Mouse (Mus musculus) spleen, adult 12 weeks (tissue): ENCODE results near the gene Slc26a10.
A peak's percentile ranks its signal among the peaks of the same experiment; 100 is the strongest.

ENCODE experiments used
- DNase-seq: peaks from one replicate; pipeline ENCODE4 v3.0.0; 2022; ENCODE audit warnings: low spot score

Slc26a10 gene

GRCm38 (mm10) chr10:127182624-127183023 is 2.2 kb upstream of the Slc26a10 start:
- no peak for DNase-seq

GRCm38 (mm10) chr10:127181566-127181965 is 1.1 kb upstream of the Slc26a10 start:
- no peak for DNase-seq

- no peak for DNase-seq
Observed at GRCm38 (mm10) chr10:127180695-127181047, 226 bp upstream of the Slc26a10 start.

- DNase-seq: no peak
Observed at GRCm38 (mm10) chr10:127178286-127179027, 2.0 kb downstream of the Slc26a10 start.

- peak; percentile 66 for DNase-seq
Observed at GRCm38 (mm10) chr10:127177719-127178118, 2.7 kb downstream of the Slc26a10 start.

GRCm38 (mm10) chr10:127177235-127177634 is 3.2 kb downstream of the Slc26a10 start:
- DNase-seq: no peak

GRCm38 (mm10) chr10:127176756-127177155 is 3.7 kb downstream of the Slc26a10 start:
- DNase-seq: no peak

GRCm38 (mm10) chr10:127176228-127176627 is 4.2 kb downstream of the Slc26a10 start:
- DNase-seq: no peak

- DNase-seq: no peak
Observed at GRCm38 (mm10) chr10:127174170-127174569, 6.3 kb downstream of the Slc26a10 start.

- DNase-seq: no peak
Observed at GRCm38 (mm10) chr10:127173148-127174065, 7.0 kb downstream of the Slc26a10 start.

GRCm38 (mm10) chr10:127171631-127172200 is 8.7 kb downstream of the Slc26a10 start:
- no peak for DNase-seq

- DNase-seq: peak; percentile 78
Observed at GRCm38 (mm10) chr10:127170837-127171272, 9.6 kb downstream of the Slc26a10 start.

GRCm38 (mm10) chr10:127170002-127170401 is 10.4 kb downstream of the Slc26a10 start:
- DNase-seq: no peak

- no peak for DNase-seq
Observed at GRCm38 (mm10) chr10:127167614-127168192, 12.7 kb downstream of the Slc26a10 start.

- DNase-seq: no peak
Observed at GRCm38 (mm10) chr10:127166771-127167613, 13.5 kb downstream of the Slc26a10 start.

GRCm38 (mm10) chr10:127166404-127166715 is 14.1 kb downstream of the Slc26a10 start:
- no peak for DNase-seq

- DNase-seq: peak; percentile 64
Observed at GRCm38 (mm10) chr10:127165654-127166403, 14.6 kb downstream of the Slc26a10 start.

- no peak for DNase-seq
Observed at GRCm38 (mm10) chr10:127165354-127165653, 15.1 kb downstream of the Slc26a10 start.

- DNase-seq: peak; percentile 79
Observed at GRCm38 (mm10) chr10:127164631-127165353, 15.7 kb downstream of the Slc26a10 start, which contains the start of gene B4galnt1. B4galnt1 (plus strand) TSS chr10:127165225.

- no peak for DNase-seq
Observed at GRCm38 (mm10) chr10:127164190-127164589, 16.3 kb downstream of the Slc26a10 start.
